Mouse (Mus musculus) embryo, embryonic 11 days (tissue): ENCODE results near the gene Cpsf4l.
"Not testable (repeated sequence)": the region's sequence is repeated elsewhere in the genome, so short reads cannot be mapped to it uniquely, and the experiment has no call there.

Experiments
- DNase-seq: peaks from one replicate; pipeline ENCODE4 v3.0.0-alpha.2; 2015

Cpsf4l gene

GRCm38 (mm10) chr11:113661835-113662351 is 47.9 kb downstream of the Cpsf4l start:
- DNase-seq = no peak

GRCm38 (mm10) chr11:113660940-113661339 is 48.9 kb downstream of the Cpsf4l start:
- no peak for DNase-seq

GRCm38 (mm10) chr11:113660213-113660612 is 49.6 kb downstream of the Cpsf4l start:
- not testable (repeated sequence) for DNase-seq

- no peak for DNase-seq
Measured at GRCm38 (mm10) chr11:113658763-113659162, 51.1 kb downstream of the Cpsf4l start.

- no peak for DNase-seq
Measured at GRCm38 (mm10) chr11:113658319-113658718, 51.5 kb downstream of the Cpsf4l start.

GRCm38 (mm10) chr11:113657221-113657620 is 52.6 kb downstream of the Cpsf4l start:
- no peak for DNase-seq

- DNase-seq = no peak
Measured at GRCm38 (mm10) chr11:113656511-113656932, 53.3 kb downstream of the Cpsf4l start.

GRCm38 (mm10) chr11:113654561-113655270 is 55.1 kb downstream of the Cpsf4l start:
- peak; percentile 48 for DNase-seq

GRCm38 (mm10) chr11:113654105-113654504 is 55.7 kb downstream of the Cpsf4l start:
- DNase-seq = no peak

GRCm38 (mm10) chr11:113652516-113652915 is 57.3 kb downstream of the Cpsf4l start:
- DNase-seq = no peak

GRCm38 (mm10) chr11:113651907-113652273 is 57.9 kb downstream of the Cpsf4l start:
- peak; percentile 69 for DNase-seq

GRCm38 (mm10) chr11:113651206-113651906 is 58.5 kb downstream of the Cpsf4l start:
- no peak for DNase-seq

- DNase-seq = peak; percentile 90
Measured at GRCm38 (mm10) chr11:113649353-113650210, 60.2 kb downstream of the Cpsf4l start, which contains the start of gene Slc39a11. Gene Slc39a11 (minus strand): TSS chr11:113650079.

- no peak for DNase-seq
Measured at GRCm38 (mm10) chr11:113648690-113649352, 61.0 kb downstream of the Cpsf4l start, which contains the start of gene Cog1. Gene Cog1 (plus strand): TSS chr11:113649169.
